Mouse (Mus musculus) embryonic facial prominence, embryonic 13.5 days (tissue): ENCODE measurements at regions not wholly inside any gene's neighbourhood (a gene's known extent, or its start where the extent isn't known, plus 50 kb on each side); places are given as distances from the start of the nearest gene placed in this dataset.

Source experiments
- ATAC-seq: fragments of 200-750 bp; cut with Nextera tagmentation; 2 replicates; pipeline ENCODE4 v1.8.0; 2017; ENCODE audit warnings: low read depth; ENCODE audit not compliant: insufficient number of reproducible peaks, insufficient read depth, low FRiP score, low TSS enrichment
- H3K27ac ChIP-seq: fragments of 300-500 bp; sonication (generic); 2 replicates; pipeline ENCODE4 v1.5.1; 2015; ENCODE audit warnings: moderate library complexity, mild to moderate bottlenecking, inconsistent platforms
- H3K27me3 ChIP-seq: fragments of 300-500 bp; sonication (generic); 2 replicates; pipeline ENCODE4 v1.6.1; 2015; ENCODE audit warnings: mild to moderate bottlenecking, inconsistent platforms
- H3K36me3 ChIP-seq: fragments of 300-500 bp; sonication (generic); 2 replicates; pipeline ENCODE4 v1.6.1; 2015; ENCODE audit warnings: mild to moderate bottlenecking, inconsistent platforms
- H3K4me1 ChIP-seq: fragments of 300-500 bp; sonication (generic); 2 replicates; pipeline ENCODE4 v1.6.1; 2015; ENCODE audit warnings: inconsistent platforms
- H3K4me2 ChIP-seq: fragments of 300-500 bp; sonication (generic); 2 replicates; pipeline ENCODE4 v1.6.1; 2015; ENCODE audit warnings: moderate library complexity, mild to moderate bottlenecking, inconsistent platforms
- H3K4me3 ChIP-seq: fragments of 300-500 bp; sonication (generic); 2 replicates; pipeline ENCODE4 v1.5.1; 2015; ENCODE audit warnings: mild to moderate bottlenecking, inconsistent platforms
- H3K9ac ChIP-seq: fragments of 300-500 bp; sonication (generic); 2 replicates; pipeline ENCODE4 v1.6.1; 2015; ENCODE audit warnings: mild to moderate bottlenecking, inconsistent platforms
- H3K9me3 ChIP-seq: fragments of 300-500 bp; sonication (generic); 2 replicates; pipeline ENCODE4 v1.6.1; 2016; ENCODE audit warnings: inconsistent platforms
- WGBS: fragments of 180-500 bp; shearing (Covaris S2); methylation state at CpG from one replicate; pipeline ENCODE4 v1.1.7; 2015; ENCODE audit warnings: mixed read lengths; 5-methylcytosine and 5-hydroxymethylcytosine counted together

DNA sequence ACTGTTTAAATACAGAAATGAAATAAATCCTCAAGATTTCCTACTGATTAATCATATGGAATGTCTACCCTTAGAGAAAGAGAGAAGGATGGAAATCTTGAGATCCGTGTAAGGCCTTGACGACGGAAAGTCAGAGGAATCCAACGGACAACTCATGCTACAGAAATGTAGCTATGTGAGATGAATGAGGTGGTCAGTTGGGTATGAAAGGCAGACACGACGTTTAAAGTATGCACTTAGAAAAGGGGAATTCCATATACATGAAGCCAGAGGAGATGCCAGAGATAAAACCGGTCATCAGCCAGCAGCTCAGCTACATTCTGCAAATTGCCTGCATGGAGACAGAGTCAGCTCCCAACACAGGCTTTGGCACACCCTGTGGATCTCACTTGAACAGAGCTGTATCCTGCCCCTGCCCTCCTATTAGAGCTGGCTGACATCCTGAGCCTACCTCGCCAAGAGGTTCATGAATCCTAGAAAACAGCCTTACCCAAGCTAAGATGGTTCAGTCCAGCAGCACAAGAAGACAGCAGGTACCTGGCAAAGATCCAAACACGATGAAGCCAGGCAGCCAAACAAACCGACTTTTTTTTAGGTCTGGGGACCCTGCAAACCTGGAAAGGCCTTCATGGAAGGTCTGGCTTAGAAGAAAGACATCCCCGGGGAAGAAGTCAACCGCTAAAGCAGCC, 331.3 kb upstream of the Epha4 start:
- WGBS, result 85% methylated on average over 12 of the region's 12 CpGs
- no peak for ATAC-seq

GRCm38 (mm10) chr1:77840672-77841071, 325.8 kb upstream of the Epha4 start:
- no peaks in the 10 kb centered on the region for H3K4me1 ChIP-seq
- H3K4me2 ChIP-seq, result no peak overlapping the region
- H3K27ac ChIP-seq, result no peak overlapping the region
- ATAC-seq, result no peak
- no peaks in the 10 kb centered on the region for H3K9me3 ChIP-seq
- no peak overlapping the region for H3K4me3 ChIP-seq
- no peaks in the 10 kb centered on the region for H3K27me3 ChIP-seq
- no peaks in the 10 kb centered on the region for H3K36me3 ChIP-seq
- H3K9ac ChIP-seq, result no peak overlapping the region
- 72% methylated on average over 9 of the region's 9 CpGs for WGBS

More for the DNA sequence above, 331.3 kb upstream of the Epha4 start:
- Histone ChIP-seq H3K36me3 (no peaks in the 10 kb centered on the region), H3K4me2 (no peak overlapping the region), H3K27ac (no peak overlapping the region), H3K9me3 (no peaks in the 10 kb centered on the region), H3K4me1 (peaks cover 14% of the 10 kb centered on the region), H3K27me3 (no peaks in the 10 kb centered on the region), H3K9ac (no peak overlapping the region), H3K4me3 (no peak overlapping the region)

DNA sequence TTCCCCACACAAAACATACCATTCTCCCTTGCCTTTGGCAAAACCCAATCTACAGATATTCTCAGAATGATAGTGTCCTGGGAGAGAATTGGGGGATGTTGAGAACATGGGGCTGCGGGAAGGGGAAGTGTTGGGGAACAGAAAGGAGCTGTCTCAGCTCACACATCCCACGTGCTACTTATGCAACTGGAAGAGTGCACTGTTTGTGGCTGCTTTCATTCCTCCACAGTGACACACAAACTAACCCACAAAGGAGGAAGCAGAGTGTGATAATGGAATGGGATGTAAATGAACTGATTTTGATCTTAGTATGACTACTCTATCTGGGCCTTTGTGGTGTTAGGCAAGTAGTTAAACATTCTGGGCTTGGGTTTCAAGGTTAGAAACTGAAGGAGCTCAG, 317.3 kb upstream of the Epha4 start:
- Histone ChIP-seq H3K9ac (no peak overlapping the region), H3K27ac (no peak overlapping the region), H3K4me1 (no peaks in the 10 kb centered on the region), H3K4me2 (no peak overlapping the region), H3K27me3 (no peaks in the 10 kb centered on the region), H3K36me3 (no peaks in the 10 kb centered on the region), H3K4me3 (no peak overlapping the region), H3K9me3 (no peaks in the 10 kb centered on the region)
- 65% methylated on average over 2 of the region's 2 CpGs for WGBS
- no peak for ATAC-seq

- WGBS, result 59% methylated on average over 5 of the region's 5 CpGs
- Histone ChIP-seq H3K27ac (no peak overlapping the region), H3K9ac (no peak overlapping the region), H3K27me3 (no peaks in the 10 kb centered on the region), H3K4me1 (peaks cover 12% of the 10 kb centered on the region), H3K4me3 (no peak overlapping the region), H3K36me3 (no peaks in the 10 kb centered on the region), H3K9me3 (no peaks in the 10 kb centered on the region), H3K4me2 (peak overlapping the region; percentile 11; the same call in 1 of the 2 replicates)
- no peak for ATAC-seq
Measured at GRCm38 (mm10) chr1:77824716-77825387, 310.0 kb upstream of the Epha4 start.

DNA sequence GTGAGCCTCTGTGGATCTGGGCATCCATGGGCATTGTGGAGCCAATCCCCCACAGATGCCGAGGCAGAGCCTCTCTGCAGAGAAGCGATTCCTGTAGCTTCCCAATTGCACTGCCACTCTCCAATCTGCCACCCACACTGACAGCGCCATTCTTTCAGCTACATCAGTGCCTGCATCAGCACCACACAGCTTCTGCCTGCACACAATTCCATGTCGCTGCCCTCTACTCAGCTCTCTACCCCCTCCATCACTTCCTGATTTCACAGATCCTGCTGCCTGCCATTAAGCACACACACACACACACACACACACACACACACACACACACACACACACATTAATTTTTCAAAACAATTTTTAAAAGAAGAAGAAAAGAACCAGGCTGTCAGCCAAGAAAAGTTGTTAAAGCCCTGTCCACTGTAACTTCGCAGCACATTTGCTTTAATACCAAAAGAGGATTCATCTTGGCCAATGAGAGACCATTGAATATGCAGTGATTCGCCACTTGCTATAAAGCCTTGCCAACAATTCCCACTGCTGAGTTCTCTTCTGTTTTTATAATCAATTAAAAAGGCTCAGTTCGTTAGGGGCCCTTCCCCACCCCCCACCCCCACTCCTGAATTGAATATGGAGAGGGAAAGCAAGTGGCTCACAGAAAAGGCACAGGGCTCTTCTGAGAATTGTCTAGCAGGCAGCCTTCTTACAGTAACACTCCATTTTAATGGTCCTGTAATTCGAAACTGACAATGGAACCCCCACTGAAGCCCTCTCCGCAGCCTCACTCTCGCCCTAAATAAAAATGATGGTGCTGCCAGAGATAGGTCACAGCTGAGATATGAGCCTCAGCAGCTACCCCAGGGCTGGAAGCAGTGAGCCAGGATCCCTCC, 309.2 kb upstream of the Epha4 start:
- ATAC-seq, result no peak
- Histone ChIP-seq H3K9ac (no peak overlapping the region), H3K27me3 (no peaks in the 10 kb centered on the region), H3K9me3 (no peaks in the 10 kb centered on the region), H3K27ac (no peak overlapping the region), H3K4me2 (peak overlapping the region; percentile 11), H3K36me3 (no peaks in the 10 kb centered on the region), H3K4me3 (no peak overlapping the region), H3K4me1 (peaks cover 12% of the 10 kb centered on the region)
- 40% methylated on average over 10 of the region's 10 CpGs for WGBS

DNA sequence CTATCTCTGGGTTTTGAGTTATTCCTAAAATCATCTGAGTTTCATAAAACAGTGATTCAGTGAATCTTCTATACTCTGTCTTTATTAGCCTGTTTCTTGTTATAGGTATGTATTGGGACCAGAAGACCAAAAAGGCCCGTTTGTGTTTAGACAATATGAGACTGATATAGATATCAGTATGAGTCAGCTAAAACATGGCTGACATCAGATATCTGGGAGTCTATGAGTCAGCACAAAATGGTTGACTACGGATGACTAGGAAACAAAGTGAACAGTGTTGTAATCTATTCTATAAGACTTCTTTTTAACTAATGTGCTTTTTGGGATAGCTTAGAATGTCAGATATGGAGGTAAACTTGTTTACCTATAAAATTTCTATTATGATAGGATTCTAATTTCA, 305.2 kb upstream of the Epha4 start:
- no peak overlapping the region for H3K4me3 ChIP-seq
- no peak overlapping the region for H3K27ac ChIP-seq
- 66% methylated on average over 2 of the region's 2 CpGs for WGBS
- H3K9me3 ChIP-seq, result no peaks in the 10 kb centered on the region
- ATAC-seq, result no peak
- peaks cover 12% of the 10 kb centered on the region for H3K4me1 ChIP-seq
- H3K27me3 ChIP-seq, result no peaks in the 10 kb centered on the region
- no peak overlapping the region for H3K4me2 ChIP-seq
- H3K36me3 ChIP-seq, result no peaks in the 10 kb centered on the region
- no peak overlapping the region for H3K9ac ChIP-seq

- H3K27me3 ChIP-seq, result no peaks in the 10 kb centered on the region
- ATAC-seq, result no peak
- H3K9ac ChIP-seq, result no peak overlapping the region
- H3K4me1 ChIP-seq, result no peaks in the 10 kb centered on the region
- 81% methylated on average over 4 of the region's 4 CpGs for WGBS
- no peaks in the 10 kb centered on the region for H3K36me3 ChIP-seq
- H3K4me3 ChIP-seq, result no peak overlapping the region
- H3K4me2 ChIP-seq, result no peak overlapping the region
- no peaks in the 10 kb centered on the region for H3K9me3 ChIP-seq
- H3K27ac ChIP-seq, result no peak overlapping the region
Measured at GRCm38 (mm10) chr1:77815451-77815850, 300.6 kb upstream of the Epha4 start.

GRCm38 (mm10) chr1:77811573-77811972, 296.7 kb upstream of the Epha4 start:
- H3K4me3 ChIP-seq, result no peak overlapping the region
- H3K27ac ChIP-seq, result no peak overlapping the region
- no peak overlapping the region for H3K9ac ChIP-seq
- H3K4me2 ChIP-seq, result no peak overlapping the region
- ATAC-seq, result no peak
- no peaks in the 10 kb centered on the region for H3K27me3 ChIP-seq
- H3K9me3 ChIP-seq, result no peaks in the 10 kb centered on the region
- H3K4me1 ChIP-seq, result no peaks in the 10 kb centered on the region
- H3K36me3 ChIP-seq, result no peaks in the 10 kb centered on the region

- Histone ChIP-seq H3K4me2 (no peak overlapping the region), H3K9ac (no peak overlapping the region), H3K9me3 (no peaks in the 10 kb centered on the region), H3K4me1 (no peaks in the 10 kb centered on the region), H3K27ac (no peak overlapping the region), H3K36me3 (no peaks in the 10 kb centered on the region), H3K27me3 (no peaks in the 10 kb centered on the region), H3K4me3 (no peak overlapping the region)
- WGBS, result 57% methylated on average over 6 of the region's 6 CpGs
- ATAC-seq, result no peak
Measured at GRCm38 (mm10) chr1:77790974-77791373, 276.1 kb upstream of the Epha4 start.

DNA sequence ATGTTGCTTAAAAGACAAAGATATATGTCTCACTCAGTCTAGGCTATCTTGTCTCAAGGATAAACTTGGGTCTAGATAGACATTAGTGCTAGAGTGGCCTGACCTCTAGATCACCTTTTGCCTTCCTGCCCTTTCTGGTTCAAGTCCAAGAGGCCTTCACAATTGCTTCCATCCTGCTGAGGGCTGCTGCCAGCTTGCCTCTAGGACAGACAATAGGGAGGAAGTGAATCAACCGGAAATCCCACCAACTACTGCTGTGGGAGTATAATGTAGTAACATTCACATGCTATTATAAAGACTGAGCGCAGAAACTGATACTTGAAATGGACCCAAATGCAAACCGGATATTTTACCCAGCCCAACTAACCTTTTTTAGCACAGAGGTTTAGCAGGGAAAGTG, 239.4 kb upstream of the Epha4 start:
- H3K4me3 ChIP-seq, result no peak overlapping the region
- no peaks in the 10 kb centered on the region for H3K36me3 ChIP-seq
- WGBS, result 81% methylated on average over 3 of the region's 3 CpGs
- H3K9ac ChIP-seq, result no peak overlapping the region
- peaks cover 5% of the 10 kb centered on the region for H3K9me3 ChIP-seq
- no peaks in the 10 kb centered on the region for H3K27me3 ChIP-seq
- no peaks in the 10 kb centered on the region for H3K4me1 ChIP-seq
- H3K27ac ChIP-seq, result no peak overlapping the region
- no peak overlapping the region for H3K4me2 ChIP-seq
- no peak for ATAC-seq

DNA sequence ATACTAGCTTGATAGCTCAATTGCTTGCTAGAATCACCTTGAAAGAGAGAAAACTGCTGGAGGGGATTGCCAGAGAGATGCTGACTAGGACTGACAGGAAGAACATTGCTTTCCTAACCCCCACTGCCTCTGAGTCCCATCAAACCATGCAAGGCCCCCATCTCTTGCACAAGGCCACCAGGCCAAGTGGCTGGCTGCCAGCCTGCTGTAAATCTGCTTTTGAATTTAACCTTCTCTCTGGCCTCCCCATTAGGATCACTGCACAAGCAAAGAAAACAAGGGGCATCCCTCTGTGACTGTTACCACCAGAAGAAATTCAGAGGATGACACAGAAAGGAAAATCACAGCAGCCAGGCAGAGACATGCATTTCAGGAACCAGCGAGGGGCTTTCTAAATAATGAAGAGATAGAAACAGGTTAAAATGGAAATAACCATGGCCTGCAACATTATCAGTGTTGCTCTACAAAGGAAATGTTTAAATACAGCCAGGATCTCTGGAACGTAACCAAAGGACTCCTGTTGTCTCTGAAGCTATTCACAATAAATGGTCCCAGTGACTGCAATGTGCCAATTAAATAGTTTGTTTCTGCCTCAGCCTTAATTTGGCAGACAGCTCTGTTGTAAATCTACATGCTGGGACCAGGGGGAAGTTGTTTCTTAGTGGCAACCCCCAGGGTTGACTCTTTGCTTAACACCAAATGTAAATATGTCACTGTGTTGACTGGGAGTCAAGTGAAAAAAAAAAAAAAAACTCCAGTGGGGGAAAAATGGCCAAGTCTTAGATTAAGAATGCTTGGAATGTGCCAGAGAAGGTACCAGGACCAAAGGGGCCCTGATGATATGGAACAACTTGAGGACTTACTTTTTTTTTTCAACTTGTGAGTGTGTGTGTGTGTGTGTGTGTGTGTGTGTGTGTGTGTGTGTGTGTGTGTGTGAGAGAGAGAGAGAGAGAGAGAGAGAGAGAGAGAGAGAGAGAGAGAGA, 233.9 kb upstream of the Epha4 start:
- Histone ChIP-seq H3K27me3 (no peaks in the 10 kb centered on the region), H3K4me2 (no peak overlapping the region), H3K36me3 (no peaks in the 10 kb centered on the region), H3K4me1 (no peaks in the 10 kb centered on the region), H3K9me3 (no peaks in the 10 kb centered on the region), H3K4me3 (no peak overlapping the region), H3K27ac (no peak overlapping the region), H3K9ac (no peak overlapping the region)
- WGBS, result 68% methylated on average over 2 of the region's 2 CpGs
- ATAC-seq, result no peak
